Mouse (Mus musculus): ENCODE results near the gene Pgbd5.

Gene Pgbd5

DNA sequence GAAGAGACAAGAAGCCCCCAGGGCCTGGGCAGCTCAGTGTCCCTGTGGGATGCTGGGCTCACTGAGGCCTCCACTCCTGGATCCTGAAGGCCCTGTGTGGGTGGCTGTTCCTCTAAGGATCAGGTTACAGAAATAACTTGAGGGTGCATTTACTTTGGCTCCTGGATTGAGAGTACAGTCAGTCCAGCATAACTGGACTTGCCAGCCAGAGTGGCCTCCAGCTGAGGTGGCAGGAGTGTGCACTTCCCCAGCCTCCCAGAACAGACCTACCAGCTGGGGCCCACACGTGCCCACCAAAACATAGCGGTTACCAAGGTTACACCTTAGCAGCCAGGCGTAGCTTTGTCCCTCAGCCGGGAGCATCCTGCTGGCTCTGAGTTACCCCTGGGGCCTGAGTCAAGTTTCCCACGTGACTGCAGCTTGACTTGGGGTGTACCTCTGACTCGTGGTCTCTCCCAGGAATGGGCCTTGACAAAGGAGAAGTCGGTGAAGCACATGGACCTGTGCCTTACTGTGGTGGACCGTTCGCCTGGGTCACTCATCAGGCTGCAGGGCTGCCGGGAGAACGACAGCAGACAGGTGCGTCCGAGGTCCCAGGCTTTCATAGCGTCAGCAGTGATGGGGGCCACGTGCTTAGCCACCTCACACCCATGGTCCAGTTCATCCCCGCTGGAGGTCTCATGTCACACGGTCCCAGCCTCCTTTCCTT, 98.9 kb downstream of the Pgbd5 start:
- no peak for DNase-seq

DNA sequence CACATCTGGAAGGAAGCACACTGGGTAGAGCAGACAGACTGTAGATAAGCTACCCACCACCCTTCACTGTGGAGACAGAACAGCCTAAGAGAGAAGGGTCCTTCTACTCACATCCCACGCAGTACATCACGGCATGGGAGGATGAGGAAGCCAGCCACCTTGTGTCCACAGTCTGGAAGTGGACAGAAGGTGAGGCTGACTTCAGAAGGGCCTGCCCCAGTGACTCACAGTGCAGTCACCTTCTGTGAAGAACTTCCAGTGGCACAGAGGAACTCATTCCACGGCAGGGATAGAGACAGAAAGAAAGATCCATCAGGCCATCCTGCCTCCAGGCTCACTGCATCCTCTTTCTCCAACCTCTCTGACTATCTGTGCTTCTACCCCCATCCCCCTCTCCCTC, 99.7 kb downstream of the Pgbd5 start:
- no peak for DNase-seq

DNA sequence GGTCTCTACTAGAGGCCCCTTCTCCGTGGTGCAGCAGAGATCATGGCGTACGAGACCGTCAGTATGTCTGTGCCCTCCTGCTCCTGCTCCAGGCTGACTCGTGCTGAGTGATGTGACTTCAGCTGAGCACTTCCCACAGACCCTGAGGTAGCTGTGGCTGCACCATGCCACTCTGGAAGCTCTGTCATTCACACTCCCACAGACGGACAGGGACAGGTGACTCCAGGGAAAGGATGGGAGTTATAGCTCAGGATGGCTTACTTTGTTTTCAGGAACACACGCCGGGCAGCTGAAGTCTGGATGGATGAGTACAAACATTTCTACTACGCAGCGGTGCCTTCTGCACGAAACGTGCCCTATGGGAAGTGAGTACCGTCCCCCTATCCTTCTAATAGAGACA, 103.2 kb downstream of the Pgbd5 start:
- no peak for DNase-seq

DNA sequence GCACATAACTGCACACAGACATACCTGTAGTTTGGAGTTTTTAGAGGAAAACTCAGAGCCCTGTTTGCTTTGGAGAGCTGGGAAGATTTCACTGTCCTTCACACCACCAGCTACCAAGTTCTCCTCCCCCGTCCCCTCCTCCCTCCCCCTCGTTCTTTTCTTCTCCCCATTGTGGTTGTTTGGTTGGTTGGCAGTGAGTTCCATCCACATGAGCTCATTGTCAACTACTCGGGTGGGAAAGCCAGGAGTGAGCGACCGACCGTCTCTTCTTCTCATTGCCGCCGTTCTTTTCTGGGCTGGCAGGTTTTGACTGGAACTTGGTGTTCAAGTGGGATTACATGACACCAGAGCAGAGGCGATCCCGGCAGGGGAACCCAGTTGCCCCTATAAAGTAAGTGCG, 107.8 kb downstream of the Pgbd5 start:
- no peak for DNase-seq

DNA sequence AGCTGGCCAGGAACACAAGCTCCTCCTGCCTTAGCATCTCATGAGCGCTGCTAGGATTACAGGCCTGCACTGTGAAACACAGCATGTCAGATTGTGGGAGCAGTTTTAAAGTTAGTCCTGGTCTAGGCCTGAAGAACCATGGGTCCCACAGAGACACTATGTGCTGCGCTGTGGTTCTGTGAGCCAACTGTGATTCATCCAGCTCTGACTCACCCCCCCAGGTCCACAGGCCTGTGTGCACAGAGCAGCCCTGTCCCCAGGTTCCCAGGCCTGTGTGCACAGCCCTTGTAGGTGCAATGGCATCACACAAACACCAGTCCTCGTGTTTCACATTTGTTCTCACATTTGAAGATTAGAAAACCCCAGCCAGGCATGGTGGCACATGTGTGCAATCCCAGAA, 108.4 kb downstream of the Pgbd5 start:
- no peak for DNase-seq

DNA sequence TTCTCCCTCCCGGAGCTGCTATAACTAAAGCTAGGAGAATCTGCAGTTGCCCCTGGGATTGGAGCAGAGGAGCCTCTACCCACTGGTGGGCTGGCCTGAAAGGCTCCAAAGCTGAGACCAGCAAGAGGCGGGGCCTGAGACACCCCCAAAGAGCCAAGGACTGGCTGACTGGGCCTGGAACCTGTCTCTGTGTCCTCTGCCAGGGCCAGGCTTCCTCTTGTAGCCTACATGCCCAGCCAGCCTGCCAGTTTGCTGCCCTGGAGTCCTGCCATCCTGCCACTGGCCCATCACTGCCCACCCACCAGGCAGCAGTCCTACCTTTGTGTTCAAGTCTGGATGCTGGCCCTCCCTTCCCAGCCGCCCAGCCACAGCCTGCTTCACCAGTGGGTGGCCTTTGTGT, 109.0 kb downstream of the Pgbd5 start:
- no peak for DNase-seq

DNA sequence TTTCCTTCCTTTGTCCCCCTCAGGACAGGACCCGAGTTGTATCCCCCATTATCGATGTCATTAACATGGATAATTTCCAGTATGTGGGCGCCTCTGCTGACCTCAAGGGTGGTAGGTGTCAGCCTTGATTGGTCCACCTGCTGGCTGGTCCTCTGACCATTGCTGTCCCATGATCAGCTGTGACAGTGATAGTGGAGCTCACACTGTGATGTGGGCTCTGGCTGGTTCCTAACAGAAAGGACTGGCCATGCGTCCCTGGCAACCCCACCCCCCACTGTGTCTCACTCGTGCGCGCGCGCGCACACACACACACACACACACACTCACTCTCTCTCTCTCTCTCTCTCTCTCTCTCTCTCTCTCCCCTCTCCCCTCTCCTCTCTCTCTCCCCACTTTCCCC, 109.8 kb downstream of the Pgbd5 start:
- DNase-seq: no peak

DNA sequence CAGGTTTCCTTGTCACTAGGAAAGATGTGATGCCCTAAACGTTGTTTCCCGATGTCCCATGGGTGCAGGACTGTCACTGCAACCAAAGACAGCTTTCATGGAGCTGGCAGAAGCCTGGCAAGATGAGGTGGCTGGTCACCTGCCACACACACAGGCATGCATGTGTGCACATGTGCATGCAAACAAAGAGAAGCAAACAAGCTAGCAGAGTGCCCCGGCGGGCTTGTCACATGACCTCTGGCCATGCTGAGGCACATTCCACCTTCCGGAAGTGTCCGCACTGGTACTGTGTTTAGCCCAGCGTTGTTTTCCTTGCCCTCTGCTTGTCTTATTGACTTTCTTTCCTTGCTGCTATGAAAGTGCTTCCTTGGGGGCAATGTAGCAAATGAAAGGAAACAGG, 111.2 kb downstream of the Pgbd5 start:
- DNase-seq: no peak

DNA sequence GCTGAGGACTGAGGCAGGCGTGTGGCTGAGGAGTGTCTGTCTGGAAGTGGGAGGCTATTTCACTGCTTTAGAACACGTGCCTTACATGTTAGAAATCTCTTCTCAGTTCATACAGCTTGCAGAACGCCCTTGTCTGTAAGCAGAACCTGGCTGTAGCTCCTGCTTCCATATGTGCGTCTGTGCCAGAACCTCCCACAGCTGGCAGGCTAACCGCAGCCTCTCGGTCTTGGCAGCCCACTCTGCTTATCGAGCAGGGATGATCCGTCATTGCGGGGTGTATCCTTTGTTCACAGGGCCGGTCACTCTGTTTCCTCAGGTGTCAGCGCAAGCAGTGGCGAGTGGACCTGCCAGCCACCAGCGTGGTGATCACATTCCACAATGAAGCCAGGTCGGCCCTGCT, 116.1 kb downstream of the Pgbd5 start:
- DNase-seq: peak in 1 of 2 experiments; percentile 58

DNA sequence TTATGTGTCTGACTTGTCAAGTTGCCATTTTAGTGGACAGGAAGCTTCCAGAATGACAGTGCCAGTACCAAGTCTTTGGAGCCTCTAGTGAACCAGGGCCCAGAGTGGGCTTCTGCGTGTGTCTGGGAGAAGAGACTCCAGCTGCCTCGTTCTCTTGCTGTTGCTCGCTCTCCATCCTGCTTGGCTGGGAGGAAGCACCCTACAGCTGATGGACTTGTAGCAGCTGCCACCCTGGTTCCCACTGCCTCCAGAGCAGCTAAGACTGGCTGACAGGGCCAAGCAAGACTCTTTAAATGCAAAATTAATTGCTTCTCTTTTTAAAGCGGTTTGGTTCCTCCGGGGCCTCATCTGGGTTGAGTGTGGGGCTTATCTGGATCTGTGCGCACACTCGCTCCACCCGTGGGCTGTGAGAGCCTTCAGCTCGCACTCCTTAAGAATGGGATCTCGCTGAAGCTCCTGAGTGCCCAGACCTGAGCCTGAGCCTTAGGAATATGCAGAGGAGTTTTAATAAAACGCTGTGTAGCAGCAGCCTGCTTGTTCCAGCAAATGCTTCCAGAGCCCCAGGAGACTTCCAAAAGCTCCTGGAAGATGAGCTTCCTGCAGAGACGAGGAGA, 118.1 kb downstream of the Pgbd5 start:
- DNase-seq: peak in 1 of 2 experiments; percentile 60

DNA sequence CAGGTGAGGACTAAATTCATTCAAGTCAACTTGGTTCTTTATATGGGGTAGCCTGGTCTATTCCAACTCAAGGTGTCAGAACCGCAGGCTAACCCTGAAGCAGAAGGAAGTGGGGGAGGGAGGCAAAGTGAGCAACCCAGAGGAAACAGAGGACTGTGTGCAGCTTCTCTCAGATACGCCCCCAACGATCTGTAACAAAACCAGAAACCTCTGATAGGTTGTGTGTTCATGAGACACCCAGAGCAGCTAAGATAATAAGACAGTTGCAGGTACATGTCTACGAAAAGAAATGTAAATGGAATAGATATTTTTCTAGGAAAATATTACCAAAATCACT, 120.2 kb downstream of the Pgbd5 start:
- DNase-seq: no peak

All from lung, postnatal 4 days (tissue).